Mouse (Mus musculus) CH12.LX (cell line): Measurements from ENCODE around the gene Ift52. TPM values are rescaled to one million over a fixed set of nuclear protein-coding genes. Genes with fewer than 3 reads are reported as not detected.

Experiments
- DNase-seq: peaks from one replicate; pipeline ENCODE4 v3.0.0-alpha.2; 2013; ENCODE audit errors: extremely low read depth
- H3K27ac ChIP-seq: 2 replicates; pipeline ENCODE4 v1.5.1; 2012; ENCODE audit warnings: low read depth, mild to moderate bottlenecking, control low read depth, moderate library complexity; ENCODE audit not compliant: insufficient read depth
- H3K27me3 ChIP-seq: replicated peaks from 2 replicates; pipeline ENCODE3; 2012; ENCODE audit warnings: inconsistent platforms
- H3K36me3 ChIP-seq, 2 experiments: replicated peaks in 1 of 2; 2 replicates each; pipeline versions ENCODE3 to v1.6.1; 2012; ENCODE audit warnings: inconsistent platforms in 1 of 2, low read length in 1 of 2, mild to moderate bottlenecking in 1 of 2, mixed read lengths in 1 of 2, moderate library complexity in 1 of 2; ENCODE audit not compliant: control insufficient read depth in 1 of 2, insufficient read depth in 1 of 2
- H3K4me1 ChIP-seq, 2 experiments: 2 replicates each; pipeline ENCODE4 v1.6.1; 2012; ENCODE audit warnings: inconsistent platforms in 1 of 2, moderate library complexity in 1 of 2; ENCODE audit not compliant: insufficient read depth in 2 of 2, control insufficient read depth in 1 of 2
- H3K4me2 ChIP-seq: 2 replicates; pipeline ENCODE4 v1.6.1; 2012; ENCODE audit warnings: low read depth, mild to moderate bottlenecking, control low read depth; ENCODE audit not compliant: poor library complexity, insufficient read depth, severe bottlenecking
- H3K4me3 ChIP-seq, 3 experiments: fragments of 150-350 bp in 1 of 3; sonication (generic) in 1 of 3; replicated peaks in 1 of 3; 2 replicates each; pipeline versions ENCODE3 to v1.5.1; 2011 to 2012; ENCODE audit warnings: low read depth in 2 of 3, low read length in 2 of 3, mild to moderate bottlenecking in 2 of 3, moderate library complexity in 2 of 3, control low read depth in 1 of 3, improper control_type of control experiment in 1 of 3, inconsistent platforms in 1 of 3, mixed read lengths in 1 of 3; ENCODE audit not compliant: poor library complexity in 1 of 3
- H3K79me2 ChIP-seq: replicated peaks from 2 replicates; pipeline ENCODE4 v1.6.1; 2012; ENCODE audit warnings: mild to moderate bottlenecking, moderate library complexity; ENCODE audit not compliant: control insufficient read depth, poor library complexity, insufficient read depth, severe bottlenecking; ENCODE audit errors: extremely low read depth
- H3K9ac ChIP-seq: 2 replicates; pipeline ENCODE4 v1.6.1; 2012; ENCODE audit warnings: low read depth, mild to moderate bottlenecking, control low read depth, moderate library complexity; ENCODE audit not compliant: insufficient read depth
- H3K9me3 ChIP-seq: replicated peaks from 2 replicates; pipeline ENCODE3; 2012; ENCODE audit warnings: low read length, inconsistent platforms, mixed read lengths
- BHLHE40 ChIP-seq: IDR thresholded peaks from 2 replicates; pipeline ENCODE4 v1.6.1; 2011; ENCODE audit warnings: mild to moderate bottlenecking, low read depth, low read length, improper control_type of control experiment
- CTCF ChIP-seq, 2 experiments: IDR thresholded peaks in 1 of 2; conservative IDR thresholded peaks in 1 of 2; 2 replicates each; pipeline ENCODE4 v1.5.1; 2011 to 2012; ENCODE audit warnings: low read depth in 2 of 2, low read length in 2 of 2, improper control_type of control experiment in 1 of 2, inconsistent platforms in 1 of 2, mild to moderate bottlenecking in 1 of 2, moderate library complexity in 1 of 2
- ELF1 ChIP-seq: IDR thresholded peaks from 2 replicates; pipeline ENCODE4 v1.6.1; 2014; ENCODE audit warnings: low read depth, mild to moderate bottlenecking, inconsistent platforms, low read length, improper control_type of control experiment
- ETS1 ChIP-seq: conservative IDR thresholded peaks from 2 replicates; pipeline ENCODE4 v1.6.1; 2012; ENCODE audit warnings: low read depth, mild to moderate bottlenecking, inconsistent platforms, low read length, improper control_type of control experiment, moderate library complexity
- GABPA ChIP-seq: IDR thresholded peaks from 2 replicates; pipeline ENCODE4 v1.6.1; 2012; ENCODE audit warnings: low read depth, low read length, improper control_type of control experiment, inconsistent platforms; ENCODE audit not compliant: insufficient replicate concordance
- HCFC1 ChIP-seq: IDR thresholded peaks from 2 replicates; pipeline ENCODE4 v1.6.1; 2012; ENCODE audit warnings: low read depth, mild to moderate bottlenecking, inconsistent platforms, low read length, improper control_type of control experiment
- IRF4 ChIP-seq: IDR thresholded peaks from 2 replicates; pipeline ENCODE4 v1.6.1; 2014; ENCODE audit warnings: low read depth, mild to moderate bottlenecking, inconsistent platforms, low read length, improper control_type of control experiment
- JUN ChIP-seq: IDR thresholded peaks from 2 replicates; pipeline ENCODE4 v1.6.1; 2011; ENCODE audit warnings: low read depth, mild to moderate bottlenecking, low read length, improper control_type of control experiment, moderate library complexity; ENCODE audit not compliant: insufficient read depth
- KAT2A ChIP-seq: IDR thresholded peaks from 2 replicates; pipeline ENCODE4 v1.6.1; 2012; ENCODE audit warnings: low read length, improper control_type of control experiment, inconsistent platforms; ENCODE audit not compliant: insufficient replicate concordance
- MXI1 ChIP-seq: IDR thresholded peaks from 2 replicates; pipeline ENCODE4 v1.6.1; 2011; ENCODE audit warnings: mild to moderate bottlenecking, low read depth, low read length, improper control_type of control experiment
- POLR2A ChIP-seq: IDR thresholded peaks from 2 replicates; pipeline ENCODE4 v1.6.1; 2011; ENCODE audit warnings: low read depth, mild to moderate bottlenecking, improper control_type of control experiment, low read length
- POLR2AphosphoS2 ChIP-seq: IDR thresholded peaks from 2 replicates; pipeline ENCODE4 v1.6.1; 2011; ENCODE audit warnings: low read depth, low read length, improper control_type of control experiment
- RAD21 ChIP-seq: IDR thresholded peaks from 2 replicates; pipeline ENCODE4 v1.6.1; 2011; ENCODE audit warnings: low read depth, mild to moderate bottlenecking, low read length, improper control_type of control experiment, moderate library complexity
- RCOR1 ChIP-seq: conservative IDR thresholded peaks from 2 replicates; pipeline ENCODE4 v1.6.1; 2012; ENCODE audit warnings: low read depth, mild to moderate bottlenecking, inconsistent platforms, low read length, improper control_type of control experiment
- SMC3 ChIP-seq: IDR thresholded peaks from 2 replicates; pipeline ENCODE4 v1.6.1; 2011; ENCODE audit warnings: low read depth, low read length, improper control_type of control experiment
- UBTF ChIP-seq: IDR thresholded peaks from 2 replicates; pipeline ENCODE4 v1.6.1; 2012; ENCODE audit warnings: low read depth, mild to moderate bottlenecking, inconsistent platforms, low read length, improper control_type of control experiment, moderate library complexity
- ZNF384 ChIP-seq: IDR thresholded peaks from 2 replicates; pipeline ENCODE4 v1.6.1; 2012; ENCODE audit warnings: low read depth, low read length, improper control_type of control experiment, inconsistent platforms
- dilution Hi-C: fragments of 300-500 bp; cut with MboI; formaldehyde crosslinking; loops from 2 replicates; pipeline ENCODE4 v1.14.3; 2020; ENCODE audit warnings: low sequenced_read_pairs; ENCODE audit not compliant: extremely low pct_unique_long_range_greater_than_20kb, extremely low pct_ligation_motif_present
- in situ Hi-C: fragments of 300-500 bp; cut with MboI; formaldehyde crosslinking; loops from 3 replicates; pipeline ENCODE4 v1.14.3; 2019; ENCODE audit warnings: low sequenced_read_pairs, low pct_ligation_motif_present, low pct_unique_long_range_greater_than_20kb, mixed read lengths
- polyA plus RNA-seq: library from polyadenylated mRNA; unstranded; fragments of >175 nt; gene quantifications from 2 replicates; pipeline ENCODE4 v1.2.1, GENCODE M21; 2012; ENCODE audit warnings: low read depth; ENCODE audit not compliant: insufficient read length
- total RNA-seq, 2 experiments: library from RNA; depleted of rRNA; stranded (reverse); fragments of 300-350 nt in 1 of 2; fragments of >200 nt in 1 of 2; gene quantifications; 2 replicates each; pipeline ENCODE4 v1.2.3; 2012 to 2014

Ift52 gene
- total and polyA plus RNA-seq, 3 experiments = 13.0 to 33.6 (median 14.4) TPM

- in situ Hi-C loops = no loop called here
- no peak overlapping the region for H3K4me2 ChIP-seq
- TF ChIP-seq IRF4 = no peak
- TF ChIP-seq ETS1 = no peak
- TF ChIP-seq, all 38 proteins: peak for 0
- Histone ChIP-seq H3K27ac (no peak overlapping the region), H3K4me3 (no peak overlapping the region), H3K4me1 (peaks cover 6 to 13% of the 10 kb centered on the region in 2 experiments), H3K9ac (no peak overlapping the region), H3K79me2 (no peaks in the 10 kb centered on the region), H3K9me3 (no peaks in the 10 kb centered on the region), H3K27me3 (no peaks in the 10 kb centered on the region), H3K36me3 (peaks cover 14 to 37% of the 10 kb centered on the region in 2 experiments)
- DNase-seq = no peak
- dilution Hi-C loops = no loop called here
Measured at GRCm38 (mm10) chr2:163086561-163086960, 69.4 kb downstream of the Ift52 start.

GRCm38 (mm10) chr2:163087728-163088127 is 70.6 kb downstream of the Ift52 start, which contains the start of gene Gtsf1l:
Gene Gtsf1l (minus strand): TSS chr2:163087855.
- H3K4me1 ChIP-seq = peaks cover 6 to 13% of the 10 kb centered on the region in 2 experiments
- no peaks in the 10 kb centered on the region for H3K27me3 ChIP-seq
- no peak within 1 kb of the TSS for H3K4me3 ChIP-seq
- peaks cover 10 to 26% of the 10 kb centered on the region in 2 experiments for H3K36me3 ChIP-seq
- dilution Hi-C loops (no loop called here), in situ Hi-C loops (no loop called here)
- H3K27ac ChIP-seq = no peak within 1 kb of the TSS
- DNase-seq = no peak
- no peak within 1 kb of the TSS for H3K4me2 ChIP-seq
- H3K79me2 ChIP-seq = no peaks in the 10 kb centered on the region
- no peak within 1 kb of the TSS for H3K9ac ChIP-seq
- H3K9me3 ChIP-seq = no peaks in the 10 kb centered on the region
- TF ChIP-seq KAT2A (no peak), HCFC1 (no peak), POLR2A (no peak), RCOR1 (no peak), MXI1 (no peak), BHLHE40 (no peak)

- peak; percentile 29 for DNase-seq
Measured at GRCm38 (mm10) chr2:163089475-163090123, 72.4 kb downstream of the Ift52 start.

More at GRCm38 (mm10) chr2:163089475-163090123, 72.4 kb downstream of the Ift52 start:
- in situ Hi-C loops = loop anchor here (10.0 kb wide), 2 partner anchors 245 to 325 kb away; no protein-coding TSS in a partner anchor
- no peak overlapping the region for H3K4me3 ChIP-seq
- TF ChIP-seq ETS1 (no peak), CTCF (conservative IDR thresholded peaks at IDR 0.05 in 1 of 2, IDR thresholded peaks at IDR 0.05 in 1 of 2; ENCODE audit: low read depth in 2 of 2, low read length in 2 of 2) (peak in 1 of 2 experiments; percentile 62; a peak in 2 of 4 replicates), GABPA (no peak), UBTF (no peak), RAD21 (peak; percentile 62), POLR2AphosphoS2 (no peak), MXI1 (no peak), IRF4 (no peak), JUN (no peak), ELF1 (no peak), ZNF384 (no peak), SMC3 (peak; percentile 59)
- dilution Hi-C loops = no loop called here
- H3K9ac ChIP-seq = no peak overlapping the region
- no peak overlapping the region for H3K27ac ChIP-seq
- peaks cover under 1 to 11% of the 10 kb centered on the region in 2 experiments for H3K36me3 ChIP-seq
- H3K9me3 ChIP-seq = no peaks in the 10 kb centered on the region
- H3K4me2 ChIP-seq = no peak overlapping the region
- H3K27me3 ChIP-seq = no peaks in the 10 kb centered on the region
- peaks cover 0 to 2% of the 10 kb centered on the region in 2 experiments; a peak in 1 of 4 replicates for H3K4me1 ChIP-seq
- no peaks in the 10 kb centered on the region for H3K79me2 ChIP-seq
